Mouse (Mus musculus): Measurements from ENCODE around the gene Gpr176.

Gene Gpr176

DNA sequence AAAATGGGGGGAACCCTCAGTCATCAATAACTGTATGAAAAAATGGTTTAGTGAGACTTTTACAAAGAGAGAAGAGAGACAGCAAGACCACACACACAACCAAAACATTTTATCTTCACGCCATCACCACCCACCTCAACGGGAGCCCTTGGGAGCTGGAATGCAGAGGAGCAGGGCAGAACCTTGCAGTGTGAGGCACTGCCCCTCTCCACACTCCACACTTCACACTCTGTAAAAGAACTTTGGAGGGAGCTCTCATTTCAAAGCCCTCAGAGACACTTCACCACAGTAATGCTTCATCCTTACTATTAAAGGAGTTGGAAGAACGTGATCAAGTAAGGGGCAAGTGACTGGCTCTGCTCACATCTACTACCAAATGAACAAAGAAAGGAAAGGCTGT, 142.7 kb downstream of the Gpr176 start:
- DNase-seq (ENCODE audit: low spot score), result no peak

- no peak for DNase-seq (ENCODE audit: low spot score)
Measured at GRCm38 (mm10) chr2:118228486-118229079, 144.6 kb downstream of the Gpr176 start.

All from testis, postnatal 14 days (tissue).